Mouse (Mus musculus) C2C12 (cell line): ENCODE results near the gene Gm20388. TPM values are rescaled to one million over a fixed set of nuclear protein-coding genes. Genes with fewer than 3 reads are reported as not detected.
"Not testable (repeated sequence)": the region's sequence is repeated elsewhere in the genome, so short reads cannot be mapped to it uniquely, and the experiment has no call there.

Experiments
- H3K27me3 ChIP-seq: one replicate; pipeline ENCODE4 v1.6.1; 2011; ENCODE audit not compliant: control insufficient read depth, insufficient read depth, insufficient read length
- H3K36me3 ChIP-seq: one replicate; pipeline ENCODE4 v1.6.1; 2011; ENCODE audit not compliant: control insufficient read depth, insufficient read depth
- H3K4me3 ChIP-seq: one replicate; pipeline ENCODE4 v1.5.1; 2011; ENCODE audit warnings: mild to moderate bottlenecking, control low read depth; ENCODE audit not compliant: poor library complexity, insufficient read depth, severe bottlenecking
- H3K79me2 ChIP-seq: one replicate; pipeline ENCODE4 v1.6.1; 2011; ENCODE audit not compliant: control insufficient read depth, insufficient read depth
- H3K79me3 ChIP-seq: one replicate; pipeline ENCODE4 v1.6.1; 2011; ENCODE audit warnings: low read depth, control low read depth
- H3ac ChIP-seq: one replicate; pipeline ENCODE3; 2011; ENCODE audit warnings: low read depth; ENCODE audit not compliant: control insufficient read depth, insufficient read length
- CEBPB ChIP-seq: IDR thresholded peaks from one replicate; pipeline ENCODE4 v1.6.1; 2011; ENCODE audit warnings: low read depth, mild to moderate bottlenecking, control low read depth, moderate library complexity
- CTCF ChIP-seq: IDR thresholded peaks from one replicate; pipeline ENCODE4 v1.5.1; 2011; ENCODE audit not compliant: control insufficient read depth, insufficient read depth, insufficient read length
- FOSL1 ChIP-seq: IDR thresholded peaks from one replicate; pipeline ENCODE4 v1.8.0; 2011; ENCODE audit warnings: mild to moderate bottlenecking, low read length; ENCODE audit not compliant: poor library complexity, insufficient read depth, severe bottlenecking
- MAX ChIP-seq: IDR thresholded peaks from one replicate; pipeline ENCODE4 v1.6.1; 2011; ENCODE audit warnings: mild to moderate bottlenecking, control low read depth
- MYOD1 ChIP-seq: IDR thresholded peaks from one replicate; pipeline ENCODE4 v1.6.1; 2011; ENCODE audit warnings: low read depth; ENCODE audit not compliant: control insufficient read depth, insufficient read length
- MYOG ChIP-seq: IDR thresholded peaks from one replicate; pipeline ENCODE4 v1.6.1; 2011; ENCODE audit not compliant: control insufficient read depth, insufficient read length; ENCODE audit errors: extremely low read depth
- USF1 ChIP-seq: IDR thresholded peaks from one replicate; pipeline ENCODE4 v1.6.1; 2011; ENCODE audit warnings: low read depth, mild to moderate bottlenecking, control low read depth, moderate library complexity
- polyA plus RNA-seq: library from polyadenylated mRNA; unstranded; fragments of >200 nt; fragmentation: generic; extraction: Trizol; gene quantifications from one replicate; pipeline ENCODE4 v1.2.1, GENCODE M21; 2012; ENCODE audit warnings: missing spikeins

Gene Gm20388
- polyA plus RNA-seq, 1 experiment: 15.0 TPM

DNA sequence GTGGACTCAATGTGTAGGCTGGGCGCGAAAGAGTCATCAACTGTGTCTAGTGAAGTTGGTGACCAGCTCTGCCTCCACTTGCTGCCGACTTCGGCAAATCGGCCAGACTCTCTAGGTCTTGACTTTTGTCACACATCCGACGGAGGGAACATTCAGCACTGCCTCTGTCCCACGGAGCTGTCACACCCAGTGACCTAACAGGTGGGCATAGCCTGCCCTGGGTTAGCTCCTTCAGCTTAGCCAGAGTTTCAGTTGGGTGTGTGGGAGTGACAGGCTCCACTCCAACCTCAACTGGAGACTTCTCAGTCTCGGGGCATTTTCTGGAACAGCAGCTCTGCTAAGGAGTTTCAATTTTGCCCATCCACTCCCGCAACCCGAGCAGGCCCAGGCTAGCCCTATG is 1223.9 kb downstream of the Gm20388 start:
- no peaks in the 10 kb centered on the region for H3K79me2 ChIP-seq
- no peaks in the 10 kb centered on the region for H3K36me3 ChIP-seq
- TF ChIP-seq MYOG (no peak), CEBPB (no peak), MYOD1 (peak; percentile 23), FOSL1 (no peak), USF1 (no peak), CTCF (no peak), MAX (peak; percentile 10)
- H3ac ChIP-seq: peak overlapping the region; percentile 49
- no peaks in the 10 kb centered on the region for H3K27me3 ChIP-seq
- no peaks in the 10 kb centered on the region for H3K79me3 ChIP-seq
- H3K4me3 ChIP-seq: no peak overlapping the region

DNA sequence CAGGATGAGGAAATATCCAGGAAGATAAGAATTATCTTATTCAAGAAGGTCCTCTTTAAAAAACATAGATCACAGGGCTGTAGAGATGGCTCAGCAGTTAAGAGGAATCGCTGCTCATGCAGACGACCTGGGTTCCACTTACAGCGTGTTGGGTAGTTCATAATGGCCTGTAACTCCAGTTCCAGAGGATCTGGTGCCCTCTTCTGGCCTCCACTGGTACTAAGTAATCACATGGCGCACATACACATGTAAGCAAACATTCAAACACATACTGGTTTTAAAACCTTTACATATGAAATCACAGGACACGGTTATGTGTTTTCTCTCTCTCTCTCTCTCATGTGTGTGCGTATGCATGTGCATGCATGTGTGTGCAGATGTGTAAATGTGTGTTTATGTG is 1226.2 kb downstream of the Gm20388 start:
- Histone ChIP-seq H3ac (no peak overlapping the region), H3K4me3 (no peak overlapping the region)

DNA sequence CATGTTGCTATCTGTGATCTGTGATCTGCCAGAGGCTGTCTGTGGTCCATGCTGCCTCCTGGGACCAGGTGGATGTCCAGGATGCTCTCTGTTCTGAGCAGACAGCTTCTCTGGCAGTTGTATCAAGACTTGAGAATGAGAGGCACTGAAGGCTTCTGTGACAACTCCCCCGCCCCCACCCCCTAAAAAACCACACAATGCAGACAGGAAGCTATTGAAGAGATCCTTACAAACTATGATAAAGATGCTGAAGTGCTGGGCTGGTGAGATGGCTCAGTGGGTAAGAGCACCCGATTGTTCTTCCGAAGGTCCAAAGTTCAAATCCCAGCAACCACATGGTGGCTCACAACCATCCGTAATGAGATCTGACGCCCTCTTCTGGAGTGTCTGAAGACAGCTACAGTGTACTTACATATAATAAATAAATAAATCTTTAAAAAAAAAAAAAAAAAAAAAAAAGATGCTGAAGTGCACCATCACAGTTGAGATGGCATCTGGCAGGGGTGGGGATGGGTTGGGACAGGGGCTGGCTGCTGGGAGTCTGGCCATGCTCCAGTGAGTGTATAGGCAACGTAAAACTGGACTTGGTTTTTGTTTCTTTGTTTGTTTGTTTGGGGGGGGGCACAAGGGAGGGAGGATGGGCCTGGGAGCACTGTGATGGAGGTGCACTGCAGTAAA is 1235.0 kb downstream of the Gm20388 start:
- not testable (repeated sequence) for H3K4me3 ChIP-seq, H3ac ChIP-seq, H3K79me2 ChIP-seq, H3K79me3 ChIP-seq, H3K27me3 ChIP-seq, H3K36me3 ChIP-seq

More for the DNA sequence above, 1226.2 kb downstream of the Gm20388 start:
- H3K79me2 ChIP-seq: no peaks in the 10 kb centered on the region
- no peaks in the 10 kb centered on the region for H3K79me3 ChIP-seq
- H3K36me3 ChIP-seq: no peaks in the 10 kb centered on the region
- H3K27me3 ChIP-seq: no peaks in the 10 kb centered on the region
- no peak for TF ChIP-seq CTCF
- TF ChIP-seq MYOD1: no peak
- TF ChIP-seq FOSL1: no peak
- no peak for TF ChIP-seq CEBPB
- no peak for TF ChIP-seq USF1
- no peak for TF ChIP-seq MYOG
- no peak for TF ChIP-seq MAX

DNA sequence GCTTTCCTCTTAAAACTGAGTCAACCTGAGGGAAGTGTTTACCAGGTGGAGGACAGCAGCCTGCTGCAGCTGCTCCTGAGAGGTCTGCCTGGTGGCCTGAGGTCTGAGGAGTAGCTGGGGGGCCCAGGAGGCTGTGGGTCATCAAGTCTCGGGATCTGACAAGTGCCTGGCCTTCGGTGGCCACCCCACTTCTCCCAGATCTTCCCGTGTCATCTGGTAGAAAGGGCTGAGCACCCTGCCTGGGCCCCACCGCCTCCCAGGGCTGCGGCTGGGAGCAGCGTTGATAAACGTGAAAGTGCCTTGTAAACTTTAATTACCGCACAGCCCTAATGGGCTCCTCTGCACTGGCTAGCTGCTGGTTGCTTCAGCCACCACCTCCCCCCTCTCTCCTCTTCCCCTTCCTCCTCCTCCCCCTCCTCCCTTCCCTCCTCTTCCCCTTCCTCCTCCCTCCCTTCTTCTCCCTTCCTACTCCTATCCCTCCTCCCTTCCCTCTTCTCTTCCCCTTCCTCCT is 1238.0 kb downstream of the Gm20388 start:
- no peaks in the 10 kb centered on the region for H3K79me3 ChIP-seq
- H3K79me2 ChIP-seq: no peaks in the 10 kb centered on the region
- H3K4me3 ChIP-seq: no peak overlapping the region
- TF ChIP-seq MYOG: no peak
- no peak for TF ChIP-seq USF1
- TF ChIP-seq FOSL1: no peak
- no peak for TF ChIP-seq CEBPB
- no peaks in the 10 kb centered on the region for H3K36me3 ChIP-seq
- no peak overlapping the region for H3ac ChIP-seq
- no peaks in the 10 kb centered on the region for H3K27me3 ChIP-seq

DNA sequence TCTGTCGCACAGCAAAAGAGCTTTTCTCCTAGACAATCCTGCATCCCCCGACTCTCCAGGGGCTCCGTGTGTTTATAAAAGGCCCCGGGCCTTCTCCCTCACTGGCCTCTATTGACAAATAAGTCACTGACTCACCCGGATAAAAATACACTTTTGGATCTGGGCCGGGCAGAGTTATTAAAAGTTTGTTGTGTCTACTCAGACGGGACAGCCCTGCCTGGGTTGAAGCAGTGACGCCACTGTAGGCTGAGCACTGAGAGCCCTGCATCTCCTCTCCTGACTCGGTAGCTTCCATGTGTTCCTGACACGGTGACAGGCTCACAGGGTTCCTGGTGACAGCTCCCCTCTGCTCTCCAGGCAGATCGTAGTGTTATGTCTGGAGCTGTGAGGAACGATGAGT is 1241.8 kb downstream of the Gm20388 start:
- H3K4me3 ChIP-seq: no peak overlapping the region
- no peaks in the 10 kb centered on the region for H3K27me3 ChIP-seq
- no peaks in the 10 kb centered on the region for H3K36me3 ChIP-seq
- H3K79me2 ChIP-seq: no peaks in the 10 kb centered on the region
- TF ChIP-seq MYOG: no peak
- no peaks in the 10 kb centered on the region for H3K79me3 ChIP-seq
- H3ac ChIP-seq: no peak overlapping the region

DNA sequence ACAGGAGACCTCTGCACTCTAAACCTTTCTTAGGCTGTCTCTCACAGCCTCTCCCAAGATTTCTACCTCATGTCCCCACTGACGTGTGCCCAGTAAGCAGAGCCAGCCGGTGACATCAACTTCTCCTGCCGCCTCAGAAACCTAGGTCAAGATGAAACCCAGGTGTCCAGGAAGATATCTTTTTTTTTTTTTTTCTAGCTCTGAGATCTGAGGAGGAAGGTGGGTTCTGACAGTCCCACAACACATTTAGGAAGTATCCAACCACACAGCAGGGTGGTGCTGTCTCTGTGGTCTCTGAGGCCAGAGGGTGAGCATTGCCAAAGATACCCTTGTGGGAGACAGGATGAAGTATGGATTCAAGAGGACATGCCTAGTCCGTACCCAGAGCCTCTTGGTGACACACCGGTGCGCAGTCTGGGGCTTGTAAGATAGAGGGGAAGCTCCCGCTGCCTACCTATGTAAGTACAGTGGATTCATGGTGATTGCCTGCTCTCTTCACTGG is 1246.4 kb downstream of the Gm20388 start:
- no peaks in the 10 kb centered on the region for H3K79me3 ChIP-seq
- H3ac ChIP-seq: no peak overlapping the region
- no peak overlapping the region for H3K4me3 ChIP-seq
- TF ChIP-seq MAX (no peak), CTCF (no peak), CEBPB (no peak), MYOG (no peak), FOSL1 (no peak), MYOD1 (no peak), USF1 (no peak)
- no peaks in the 10 kb centered on the region for H3K36me3 ChIP-seq
- H3K27me3 ChIP-seq: no peaks in the 10 kb centered on the region
- H3K79me2 ChIP-seq: no peaks in the 10 kb centered on the region
